Mouse (Mus musculus): ENCODE data around the gene Uggt2. TPM values are rescaled to one million over a fixed set of nuclear protein-coding genes. Genes with fewer than 3 reads are reported as not detected.

The Uggt2 gene
- polyA plus RNA-seq, 1 experiment, result 36.2 TPM

DNA sequence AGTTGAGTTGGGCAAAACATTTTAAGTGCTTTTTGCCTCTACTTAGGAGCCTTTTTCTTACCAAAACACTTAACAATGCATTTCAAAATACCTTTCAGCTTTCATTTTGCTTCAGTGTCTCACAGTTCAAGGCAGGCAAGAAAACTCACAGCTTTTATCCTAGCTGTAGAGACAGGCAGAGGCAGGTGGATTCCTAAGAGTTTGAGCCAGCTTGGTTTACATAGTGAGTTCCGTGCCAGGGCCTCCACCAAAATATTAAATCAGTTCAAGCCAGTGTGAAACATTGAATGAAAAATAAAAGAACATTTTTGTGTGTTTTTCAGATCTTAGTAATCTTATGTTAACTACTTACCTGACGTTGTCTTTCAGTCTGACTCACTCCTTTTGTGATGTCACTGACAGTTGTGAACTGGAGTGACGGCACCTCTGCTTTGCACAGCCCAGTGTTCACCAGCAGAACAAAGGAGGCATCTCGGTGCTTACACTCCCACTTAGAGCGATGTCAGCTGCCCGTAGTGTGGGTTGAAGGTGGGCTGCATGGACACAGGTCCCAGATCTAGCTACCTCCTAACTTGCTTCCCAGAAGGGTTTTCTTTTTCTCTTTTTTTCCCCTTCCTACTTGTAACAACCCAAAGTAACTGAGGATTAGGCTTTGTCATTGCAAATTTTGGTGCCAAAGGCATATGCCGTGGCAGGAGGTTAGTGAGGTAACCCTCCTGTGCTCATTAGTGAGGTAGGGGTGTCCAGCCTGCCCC lies 119.5 kb downstream of the Uggt2 start:
- Histone ChIP-seq H3K27ac (ENCODE audit: insufficient read depth, low read length) (no peak overlapping the region), H3K27me3 (ENCODE audit: control insufficient read depth, insufficient read depth, low read length) (no peaks in the 10 kb centered on the region), H3K4me1 (ENCODE audit: control insufficient read depth, insufficient read depth, low read length) (no peaks in the 10 kb centered on the region), H3K4me3 (replicated peaks; ENCODE audit: insufficient read depth, low read depth, low read length) (no peak overlapping the region)
- DNase-seq, result no peak
- TF ChIP-seq POLR2A (IDR thresholded peaks at IDR 0.05; ENCODE audit: borderline replicate concordance, insufficient read depth, low read length) (no peak), CTCF (IDR thresholded peaks at IDR 0.05; ENCODE audit: borderline replicate concordance, insufficient read depth, low read depth, low read length) (no peak)
- WGBS, result 76% methylated on average over 7 of the region's 7 CpGs

DNA sequence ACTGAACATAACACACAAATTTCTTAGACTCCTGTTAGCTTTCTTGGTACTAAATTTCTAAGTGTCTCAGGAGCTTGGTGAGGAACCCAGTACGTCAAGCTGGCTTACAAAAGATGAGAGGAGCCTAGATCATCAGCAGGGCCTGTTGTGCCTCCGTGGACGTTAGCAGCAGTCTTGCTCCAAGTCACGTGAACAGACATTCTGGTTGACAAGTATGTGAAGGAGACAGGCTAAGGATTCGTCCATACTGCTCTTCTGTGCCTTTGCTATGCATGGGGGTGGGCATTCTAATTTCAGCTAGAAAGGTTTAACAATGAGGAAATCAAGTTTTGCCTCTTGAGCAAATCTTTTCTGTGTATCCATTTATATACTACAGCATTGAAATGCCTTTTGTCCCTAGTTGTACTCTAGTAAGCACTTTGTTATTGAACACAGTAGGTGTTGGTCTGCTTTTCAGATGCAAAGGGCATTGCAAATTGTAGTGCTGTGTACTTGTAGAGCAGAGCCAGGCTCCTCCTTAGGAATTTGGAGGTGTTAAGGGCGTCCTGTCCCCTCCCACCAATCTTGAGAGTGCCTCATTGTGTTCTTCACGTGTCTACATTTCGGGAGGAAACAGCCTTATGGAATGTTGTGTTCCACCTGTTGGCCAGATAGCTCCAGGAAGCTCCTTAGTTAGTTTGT lies 122.0 kb downstream of the Uggt2 start:
- DNase-seq, result no peak
- TF ChIP-seq CTCF (IDR thresholded peaks at IDR 0.05; ENCODE audit: borderline replicate concordance, insufficient read depth, low read depth, low read length) (no peak), POLR2A (IDR thresholded peaks at IDR 0.05; ENCODE audit: borderline replicate concordance, insufficient read depth, low read length) (no peak)
- Histone ChIP-seq H3K27me3 (ENCODE audit: control insufficient read depth, insufficient read depth, low read length) (no peaks in the 10 kb centered on the region), H3K27ac (ENCODE audit: insufficient read depth, low read length) (no peak overlapping the region), H3K4me3 (replicated peaks; ENCODE audit: insufficient read depth, low read depth, low read length) (no peak overlapping the region), H3K4me1 (ENCODE audit: control insufficient read depth, insufficient read depth, low read length) (no peaks in the 10 kb centered on the region)
- 58% methylated on average over 8 of the region's 8 CpGs for WGBS

DNA sequence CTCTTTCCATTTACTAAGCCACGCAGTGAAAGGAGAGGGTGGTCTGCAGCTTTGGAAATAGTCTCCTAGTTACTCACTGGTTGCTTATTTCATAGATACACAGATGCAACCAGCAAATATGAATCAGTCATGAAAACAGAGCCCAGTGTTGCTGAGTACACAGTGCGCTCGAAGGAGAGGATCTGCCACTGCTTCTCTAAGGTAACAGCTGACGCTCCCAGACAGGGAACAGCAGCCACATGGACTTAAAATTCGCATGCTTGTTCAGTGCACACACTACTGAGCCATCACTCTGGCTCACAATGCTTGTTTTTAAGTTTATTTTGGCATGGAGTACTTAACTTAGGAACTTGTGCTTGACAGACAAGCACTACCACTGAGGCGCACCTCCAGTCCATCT lies 127.0 kb downstream of the Uggt2 start:
- Histone ChIP-seq H3K4me3 (replicated peaks; ENCODE audit: insufficient read depth, low read depth, low read length) (no peak overlapping the region), H3K27me3 (ENCODE audit: control insufficient read depth, insufficient read depth, low read length) (no peaks in the 10 kb centered on the region), H3K4me1 (ENCODE audit: control insufficient read depth, insufficient read depth, low read length) (no peaks in the 10 kb centered on the region), H3K27ac (ENCODE audit: insufficient read depth, low read length) (no peak overlapping the region)
- TF ChIP-seq CTCF (IDR thresholded peaks at IDR 0.05; ENCODE audit: borderline replicate concordance, insufficient read depth, low read depth, low read length), result no peak
- no peak for TF ChIP-seq POLR2A (IDR thresholded peaks at IDR 0.05; ENCODE audit: borderline replicate concordance, insufficient read depth, low read length)
- WGBS, result 91% methylated on average over 6 of the region's 6 CpGs
- DNase-seq, result no peak

DNA sequence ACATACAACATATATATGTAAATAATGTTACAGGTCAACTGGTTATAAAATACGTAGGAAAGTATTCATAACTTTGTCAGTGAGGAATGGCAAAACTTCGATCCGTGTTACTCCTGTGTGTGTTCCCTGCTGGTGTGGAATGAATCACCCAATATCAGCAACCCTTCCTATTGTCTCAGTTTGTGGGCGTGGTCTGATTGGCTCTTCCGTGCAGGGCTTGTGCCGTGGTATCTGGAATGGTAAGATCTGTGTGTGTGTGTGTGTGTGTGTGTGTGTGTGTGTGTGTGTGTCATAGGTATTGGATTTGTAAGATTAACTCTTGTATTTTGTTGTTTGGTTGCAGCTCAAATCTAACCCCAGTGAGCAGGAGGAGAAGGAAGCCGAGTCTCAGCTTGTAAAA lies 131.6 kb downstream of the Uggt2 start:
- DNase-seq, result no peak
- WGBS, result 84% methylated on average over 7 of the region's 7 CpGs
- Histone ChIP-seq H3K27ac (ENCODE audit: insufficient read depth, low read length) (no peak overlapping the region), H3K4me3 (replicated peaks; ENCODE audit: insufficient read depth, low read depth, low read length) (no peak overlapping the region), H3K4me1 (ENCODE audit: control insufficient read depth, insufficient read depth, low read length) (no peaks in the 10 kb centered on the region), H3K27me3 (ENCODE audit: control insufficient read depth, insufficient read depth, low read length) (no peaks in the 10 kb centered on the region)
- TF ChIP-seq POLR2A (IDR thresholded peaks at IDR 0.05; ENCODE audit: borderline replicate concordance, insufficient read depth, low read length) (no peak), CTCF (IDR thresholded peaks at IDR 0.05; ENCODE audit: borderline replicate concordance, insufficient read depth, low read depth, low read length) (no peak)

DNA sequence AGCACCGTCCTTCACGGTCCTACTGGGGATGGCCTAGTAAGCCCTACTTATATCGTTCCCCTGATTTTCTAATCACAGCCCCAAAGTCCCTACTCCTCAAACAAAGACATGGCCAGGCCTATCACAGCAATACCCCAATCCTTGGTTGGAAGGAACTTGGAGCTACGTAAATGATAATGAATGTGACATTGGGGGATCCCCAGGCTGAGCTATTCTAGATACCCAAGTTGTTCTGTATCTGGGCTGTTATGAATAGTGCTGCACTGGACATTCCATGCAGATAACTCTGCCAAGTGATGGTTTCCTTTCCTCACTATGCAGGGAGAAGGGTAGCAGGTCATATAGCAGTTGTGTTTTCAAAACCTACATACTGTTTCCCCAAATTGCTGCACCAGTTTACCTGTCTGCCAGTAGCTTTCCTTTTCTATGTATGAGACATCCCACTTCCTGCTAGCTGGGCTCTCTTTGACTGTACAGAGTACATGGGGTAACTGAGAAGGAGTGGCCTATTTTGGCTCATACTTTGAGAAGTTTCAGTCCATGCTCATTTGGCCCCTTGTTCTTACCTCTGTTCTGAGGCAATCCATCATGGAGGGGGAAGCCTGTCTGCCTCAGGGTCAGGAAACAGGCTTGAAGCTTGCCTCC lies 133.8 kb downstream of the Uggt2 start:
- Histone ChIP-seq H3K4me3 (replicated peaks; ENCODE audit: insufficient read depth, low read depth, low read length) (no peak overlapping the region), H3K4me1 (ENCODE audit: control insufficient read depth, insufficient read depth, low read length) (no peaks in the 10 kb centered on the region), H3K27ac (ENCODE audit: insufficient read depth, low read length) (no peak overlapping the region), H3K27me3 (ENCODE audit: control insufficient read depth, insufficient read depth, low read length) (no peaks in the 10 kb centered on the region)
- TF ChIP-seq POLR2A (IDR thresholded peaks at IDR 0.05; ENCODE audit: borderline replicate concordance, insufficient read depth, low read length) (no peak), CTCF (IDR thresholded peaks at IDR 0.05; ENCODE audit: borderline replicate concordance, insufficient read depth, low read depth, low read length) (no peak)
- 97% methylated on average over 4 of the region's 4 CpGs for WGBS
- DNase-seq, result no peak

DNA sequence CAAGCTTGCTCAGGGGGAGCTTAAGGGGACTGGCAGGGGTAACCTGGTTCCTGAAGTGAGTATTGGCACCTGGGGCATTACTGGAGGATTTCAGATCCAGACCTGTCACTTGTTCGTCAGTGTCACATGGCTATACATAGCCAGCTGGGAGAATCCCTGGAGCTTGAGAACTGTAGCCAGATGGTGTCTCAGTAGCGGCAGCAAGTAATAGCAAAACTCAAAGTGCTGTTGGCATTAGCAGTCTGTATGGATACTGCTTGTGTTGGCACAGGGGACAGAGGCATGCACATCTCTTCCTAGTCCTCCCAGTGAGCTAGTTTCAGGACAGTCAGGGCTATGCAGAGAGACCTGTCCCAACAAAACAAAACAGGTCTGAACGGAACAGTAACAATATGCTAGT lies 141.2 kb downstream of the Uggt2 start:
- Histone ChIP-seq H3K27ac (ENCODE audit: insufficient read depth, low read length) (no peak overlapping the region), H3K4me3 (replicated peaks; ENCODE audit: insufficient read depth, low read depth, low read length) (no peak overlapping the region), H3K4me1 (ENCODE audit: control insufficient read depth, insufficient read depth, low read length) (no peaks in the 10 kb centered on the region; the same call in 1 of the 2 replicates), H3K27me3 (ENCODE audit: control insufficient read depth, insufficient read depth, low read length) (no peaks in the 10 kb centered on the region)
- WGBS, result 35% methylated on average over 3 of the region's 3 CpGs
- no peak for DNase-seq
- TF ChIP-seq CTCF (IDR thresholded peaks at IDR 0.05; ENCODE audit: borderline replicate concordance, insufficient read depth, low read depth, low read length) (no peak), POLR2A (IDR thresholded peaks at IDR 0.05; ENCODE audit: borderline replicate concordance, insufficient read depth, low read length) (no peak)

DNA sequence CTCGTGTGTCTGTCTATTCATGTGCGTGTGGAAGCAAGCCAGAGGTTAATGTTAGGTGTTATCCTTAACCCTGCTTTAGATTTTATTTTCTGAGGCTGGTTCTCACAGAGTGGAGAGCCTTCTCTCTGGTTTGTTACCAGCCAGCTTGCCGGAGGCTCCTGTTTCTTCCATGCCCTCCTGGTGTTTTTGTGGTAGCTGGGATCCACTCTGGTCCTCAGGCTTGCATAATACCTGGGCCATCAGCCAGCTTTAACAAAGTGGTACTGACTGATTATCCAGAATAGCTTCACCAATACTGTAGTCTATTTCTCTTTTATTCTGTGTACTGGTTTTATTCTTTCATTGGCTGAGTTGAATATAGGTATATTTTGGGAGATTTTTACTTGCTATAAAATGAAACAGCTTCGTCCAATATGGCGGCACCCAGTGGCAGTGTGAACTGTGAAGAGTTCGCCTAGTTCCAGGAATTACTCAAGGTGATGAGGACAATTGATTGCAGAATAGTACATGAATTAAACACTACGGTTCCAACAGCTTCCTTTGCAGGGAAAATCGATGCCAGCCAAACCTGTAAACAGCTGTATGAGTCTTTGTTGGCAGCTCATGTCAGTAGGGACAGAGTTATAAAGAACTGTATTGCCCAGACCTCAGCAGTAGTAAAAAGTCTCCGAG lies 147.2 kb downstream of the Uggt2 start:
- no peak for TF ChIP-seq POLR2A (IDR thresholded peaks at IDR 0.05; ENCODE audit: borderline replicate concordance, insufficient read depth, low read length)
- TF ChIP-seq CTCF (IDR thresholded peaks at IDR 0.05; ENCODE audit: borderline replicate concordance, insufficient read depth, low read depth, low read length), result no peak
- peak; percentile 29 to 32 for DNase-seq
- no peak overlapping the region for H3K4me3 ChIP-seq (replicated peaks; ENCODE audit: insufficient read depth, low read depth, low read length)
- no peak overlapping the region for H3K27ac ChIP-seq (ENCODE audit: insufficient read depth, low read length)
- H3K4me1 ChIP-seq (ENCODE audit: control insufficient read depth, insufficient read depth, low read length), result no peaks in the 10 kb centered on the region; the same call in 1 of the 2 replicates
- H3K27me3 ChIP-seq (ENCODE audit: control insufficient read depth, insufficient read depth, low read length), result no peaks in the 10 kb centered on the region
- 82% methylated on average over 9 of the region's 9 CpGs for WGBS

Data from cerebellum, adult 2 months (tissue).